Mouse (Mus musculus) adrenal gland, postnatal 25 days (tissue): ENCODE data around the gene Inpp5k. TPM values are rescaled to one million over a fixed set of nuclear protein-coding genes. Genes with fewer than 3 reads are reported as not detected.
A peak's percentile ranks its signal among the peaks of the same experiment; 100 is the strongest.
"Not testable (repeated sequence)": the region's sequence is repeated elsewhere in the genome, so short reads cannot be mapped to it uniquely, and the experiment has no call there.

Experiments used
- DNase-seq: peaks from one replicate; pipeline ENCODE4 v3.0.0; 2021; ENCODE audit warnings: mixed read lengths
- long read RNA-seq: library from polyadenylated mRNA; stranded (forward); transcript quantifications from one replicate; pipeline ENCODE4 v2.0.0, GENCODE M21; 2021
- total RNA-seq: library from RNA; stranded (reverse); gene quantifications from 2 replicates; pipeline ENCODE4 v1.2.3, GENCODE M21; 2021

Gene Inpp5k
- total RNA-seq, result 40.6 and 61.6 TPM in 2 replicates
- long read RNA-seq, transcript Inpp5k-201 (12 exons, 2,679 nt), result major isoform, 37 of 57 reads
- long read RNA-seq, partial matches to known transcripts, result 10 of 57 reads
- long read RNA-seq, other reads (novel, unspliced or antisense), result 9 of 57 reads

DNA sequence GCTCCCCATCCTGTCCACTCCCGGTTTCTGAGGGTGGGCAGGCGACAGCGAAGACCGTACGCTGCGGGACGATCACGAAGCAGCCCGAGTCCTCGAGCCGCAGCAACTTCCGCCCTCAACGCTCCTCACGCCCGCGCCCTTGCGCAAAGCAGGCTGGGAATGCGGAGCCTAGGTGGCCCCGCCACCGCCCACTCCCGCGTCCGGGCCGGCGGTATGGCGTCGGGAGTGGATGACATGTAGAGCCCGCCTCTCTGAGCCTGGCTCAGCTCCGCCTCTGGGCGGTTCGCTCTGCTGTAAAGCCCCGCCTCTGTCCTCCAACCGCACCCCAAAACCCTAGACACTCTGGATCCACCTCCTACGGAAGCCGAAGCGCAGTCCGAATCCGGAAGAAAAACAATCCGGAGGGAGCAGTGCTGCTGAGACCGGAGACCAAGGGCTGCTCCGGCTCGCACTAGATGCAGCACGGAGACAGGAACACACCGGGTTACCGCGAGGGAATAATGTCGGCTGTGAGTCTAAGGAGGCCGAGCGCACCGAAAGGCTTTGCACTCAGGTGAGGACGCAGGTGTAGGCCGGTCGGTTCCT lies at the start of gene Inpp5k:
Gene Inpp5k (plus strand): TSS at position 344 of the 585 bp plus-strand sequence.
- DNase-seq, result peak; percentile 94

DNA sequence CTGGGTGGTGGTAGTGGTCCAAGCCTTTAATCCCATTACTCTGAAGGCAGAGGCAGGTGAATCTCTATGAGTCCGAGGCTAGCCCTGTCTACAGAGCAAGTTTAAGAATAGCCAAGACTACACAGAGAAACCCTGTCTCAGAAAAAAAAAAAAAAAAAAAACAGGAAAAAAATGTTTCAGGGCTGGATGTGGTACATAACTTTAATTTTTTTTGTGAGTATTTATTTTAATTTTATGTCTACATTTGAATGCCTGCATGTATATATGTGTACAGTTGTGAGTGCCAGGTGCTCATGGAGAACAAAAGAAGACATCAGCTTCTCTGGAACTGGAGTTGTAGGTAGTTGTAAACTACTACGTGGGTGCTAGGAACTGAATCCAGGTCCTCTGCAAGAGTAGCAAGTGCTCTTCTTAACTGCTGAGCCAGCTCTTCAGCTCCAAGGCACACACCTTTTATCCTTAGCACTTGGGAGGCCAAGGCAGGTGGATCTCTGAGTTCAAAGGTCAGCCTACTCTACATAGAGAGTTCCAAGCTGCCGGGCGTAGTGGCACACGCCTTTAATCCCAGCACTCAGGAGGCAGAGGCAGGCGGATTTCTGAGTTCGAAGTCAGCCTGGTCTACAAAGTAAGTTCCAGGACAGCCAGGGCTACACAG lies 49.2 kb upstream of the Inpp5k start:
- no peak for DNase-seq

DNA sequence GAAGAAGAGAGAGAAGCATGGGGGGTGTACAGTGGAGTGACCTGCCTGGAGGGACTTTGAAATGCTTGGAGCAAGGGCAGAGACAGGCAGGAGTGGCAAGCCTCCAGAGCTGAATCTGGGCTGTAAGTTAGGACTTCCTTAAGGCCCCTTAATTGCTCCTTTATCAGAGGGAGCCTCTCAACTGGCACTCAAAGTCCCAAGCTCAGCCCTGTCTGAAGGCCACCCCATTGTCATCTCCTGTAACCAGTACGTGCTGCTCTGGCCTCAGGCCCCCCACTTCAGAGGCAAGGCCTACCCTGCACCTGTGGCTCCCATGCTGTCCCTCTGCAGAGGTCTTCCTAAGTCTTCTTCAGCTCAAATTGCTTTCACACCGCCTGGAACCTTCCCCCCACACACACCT lies 47.3 kb upstream of the Inpp5k start:
- no peak for DNase-seq

DNA sequence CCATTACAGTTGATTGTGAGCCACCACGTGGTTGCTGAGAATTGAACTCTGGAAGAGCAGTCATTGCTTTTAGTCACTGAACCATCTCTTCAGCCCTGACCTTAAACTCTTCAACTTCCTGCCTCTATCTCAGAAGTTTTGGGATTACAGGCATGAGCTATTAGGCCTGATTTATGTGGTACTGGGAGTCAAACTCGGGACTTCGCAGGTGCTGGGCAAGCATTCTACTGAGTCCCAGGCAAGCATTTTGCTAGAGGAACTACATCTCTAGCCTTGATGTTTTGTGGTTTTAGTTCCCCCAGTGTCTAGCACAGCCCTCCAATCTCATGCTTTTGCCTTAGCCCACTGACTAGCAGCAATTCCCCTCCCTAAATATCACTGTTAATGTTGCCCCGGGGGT lies 45.7 kb upstream of the Inpp5k start:
- no peak for DNase-seq

DNA sequence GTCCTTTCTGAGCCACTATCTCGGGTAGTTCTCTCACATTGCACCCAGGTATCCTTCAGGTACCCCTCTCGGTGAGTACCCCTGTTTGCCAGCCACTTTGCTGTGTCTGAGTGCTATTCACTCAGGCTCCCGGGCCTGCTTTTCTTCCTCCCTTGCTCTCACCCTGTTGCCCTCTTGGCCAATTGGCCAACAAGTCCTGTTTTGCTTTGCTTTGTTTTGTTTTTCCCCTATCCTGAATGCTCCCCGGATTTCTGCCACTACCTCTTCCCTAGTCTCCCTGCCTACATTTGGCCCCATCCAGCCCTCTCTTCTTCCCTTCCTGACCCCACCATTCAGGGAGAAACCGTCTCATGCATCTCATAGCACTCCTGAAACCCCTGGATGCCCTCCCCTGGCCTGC lies 44.8 kb upstream of the Inpp5k start:
- no peak for DNase-seq

DNA sequence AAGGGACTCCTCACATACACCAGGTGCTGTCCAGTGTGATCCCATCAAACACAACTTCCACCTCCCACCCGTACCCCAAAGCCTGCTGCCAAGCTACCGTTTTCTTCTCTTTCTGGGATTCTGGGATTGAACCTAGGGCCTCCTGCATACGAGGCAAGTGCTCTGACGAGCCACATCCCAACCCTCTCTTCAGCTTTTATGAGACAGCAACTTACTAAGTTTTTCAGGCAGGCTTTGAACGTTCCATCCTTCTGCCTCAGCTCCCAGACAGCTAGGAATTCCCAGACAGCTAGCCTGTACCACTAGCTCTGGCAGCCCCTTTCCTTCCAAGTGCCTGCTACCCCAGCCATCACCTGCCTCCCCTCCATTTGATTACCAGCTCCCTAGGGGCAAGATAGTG lies 43.8 kb upstream of the Inpp5k start:
- no peak for DNase-seq

DNA sequence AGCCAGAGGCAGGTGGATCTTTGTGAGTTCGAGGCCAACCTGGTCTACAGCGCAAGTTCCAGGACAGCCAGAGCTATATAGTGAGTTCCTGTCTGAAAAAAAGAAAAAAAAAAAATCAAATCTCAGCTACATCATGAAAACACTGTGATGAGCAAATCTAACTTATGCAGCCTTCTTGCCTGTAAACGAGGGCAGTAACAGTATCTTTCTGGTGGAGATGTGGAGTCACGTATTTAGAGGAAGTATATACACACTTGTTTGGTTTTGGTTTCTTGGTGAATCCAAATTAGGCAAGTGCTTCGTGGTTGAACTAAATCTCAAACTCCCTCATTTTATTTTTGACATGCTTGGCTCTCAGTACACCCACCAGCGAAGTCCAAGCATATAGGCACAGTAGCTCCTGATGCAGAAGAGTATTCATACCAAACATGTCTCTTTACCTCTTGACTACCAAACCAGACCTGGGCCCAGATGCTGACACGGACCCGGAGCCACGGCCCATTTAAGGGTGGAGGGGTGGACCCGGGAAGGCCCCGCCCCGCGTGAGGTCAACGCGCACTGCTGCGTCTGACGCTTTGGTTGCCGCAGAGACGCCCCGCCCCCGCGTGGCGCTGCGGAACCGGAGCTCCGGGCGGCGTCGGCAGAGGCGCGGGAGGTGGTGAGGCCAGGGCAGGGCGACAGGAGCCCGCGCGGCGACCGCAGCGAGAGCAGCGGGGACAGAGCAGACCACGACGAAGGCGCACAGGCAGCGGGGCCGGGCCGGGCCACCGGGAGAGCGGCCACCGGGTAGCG lies 43.1 kb upstream of the Inpp5k start, which contains the start of gene Pitpna:
Gene Pitpna (plus strand): TSS at position 605 of the 792 bp plus-strand sequence.
- peak; percentile 98 for DNase-seq

DNA sequence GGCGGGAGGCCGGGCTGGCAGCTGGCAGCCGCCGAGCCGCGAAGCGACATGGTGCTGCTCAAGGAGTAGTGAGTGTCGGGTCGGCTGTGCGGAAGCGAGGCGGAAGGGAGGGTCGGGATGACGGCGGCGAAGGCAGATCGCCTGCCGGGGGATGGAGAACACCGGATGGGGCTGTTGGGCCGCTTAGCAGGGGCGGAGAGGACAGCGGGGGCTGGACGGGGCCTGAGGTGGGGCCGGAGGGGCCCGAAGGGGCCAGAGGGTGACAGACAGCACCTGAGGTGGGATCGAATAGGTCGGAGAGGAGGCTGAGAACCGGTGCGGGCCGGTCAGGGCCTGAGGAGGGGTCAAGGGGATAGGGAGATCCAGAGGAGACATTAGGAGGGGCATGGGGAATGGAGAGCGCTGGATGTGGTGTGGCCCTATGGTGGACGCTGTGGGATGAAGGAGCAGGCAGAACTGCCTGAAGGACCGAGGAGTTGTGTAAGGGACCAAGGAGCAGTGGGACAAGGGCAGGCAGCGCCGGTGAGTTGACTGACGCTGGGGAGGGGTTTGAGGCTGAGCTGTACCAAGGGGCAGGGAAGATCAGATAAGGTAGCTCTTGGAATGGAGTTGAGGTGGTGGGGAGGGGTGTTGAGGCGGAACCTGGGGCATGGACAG lies 42.4 kb upstream of the Inpp5k start:
- DNase-seq, result no peak

DNA sequence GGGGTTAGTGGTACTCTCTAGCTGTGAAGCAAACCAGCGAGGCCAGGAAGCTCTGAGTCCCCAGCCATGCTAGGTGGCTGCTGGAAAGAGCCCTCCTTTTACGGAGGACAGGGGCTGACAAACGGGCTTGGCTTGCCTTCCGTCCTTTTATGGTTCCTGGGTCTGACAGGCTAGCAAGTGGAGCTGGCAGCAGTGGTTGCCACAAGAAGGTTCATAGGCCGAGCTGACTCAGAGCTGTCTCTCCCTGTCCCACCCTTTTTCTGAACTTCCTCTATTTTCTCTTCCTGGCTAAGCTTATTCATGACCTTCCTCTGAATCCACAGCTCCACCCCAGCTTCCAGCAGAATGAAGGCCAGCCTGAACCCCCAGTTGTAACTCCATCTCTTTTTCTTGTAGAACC lies 38.2 kb upstream of the Inpp5k start:
- DNase-seq, result peak; percentile 39

DNA sequence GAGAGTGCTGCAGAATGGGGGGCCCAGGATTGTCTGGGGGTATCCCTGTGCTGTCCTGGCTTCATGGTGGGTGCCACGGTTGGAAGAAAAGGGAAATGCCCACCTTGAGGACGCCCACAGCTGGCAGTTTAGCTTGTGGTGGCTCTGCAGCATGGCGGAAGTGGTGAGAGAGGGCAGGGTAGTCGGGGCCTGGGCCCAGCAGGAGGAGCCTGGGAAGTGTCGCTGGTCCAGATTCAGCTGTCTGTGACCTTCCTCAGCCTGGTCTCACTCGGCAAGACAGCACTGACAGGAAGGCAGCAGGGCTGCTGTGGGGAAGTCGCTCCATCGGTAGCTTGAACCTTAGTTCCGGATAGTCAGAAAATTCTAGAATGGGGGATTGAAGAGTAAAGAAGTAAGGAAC lies 36.4 kb upstream of the Inpp5k start:
- no peak for DNase-seq

DNA sequence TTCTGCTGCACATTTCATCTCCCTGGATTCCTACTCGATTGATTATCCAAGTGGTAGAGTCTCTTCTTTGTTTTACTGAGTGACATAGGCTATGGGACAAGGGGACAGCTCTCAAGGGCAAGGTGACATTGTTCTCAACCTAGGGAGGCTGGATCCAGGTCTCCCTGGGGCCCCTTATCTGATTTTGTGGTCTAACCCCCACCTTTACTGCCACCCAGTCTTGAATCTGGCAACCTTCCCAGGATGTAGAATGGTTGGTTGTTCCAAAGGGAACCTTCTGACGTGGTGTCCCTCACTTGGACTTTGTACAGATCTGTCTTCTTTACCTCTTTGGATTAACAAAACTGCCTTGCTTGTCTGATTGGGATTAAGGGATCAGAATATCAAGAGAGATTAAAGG lies 35.4 kb upstream of the Inpp5k start:
- DNase-seq, result no peak

DNA sequence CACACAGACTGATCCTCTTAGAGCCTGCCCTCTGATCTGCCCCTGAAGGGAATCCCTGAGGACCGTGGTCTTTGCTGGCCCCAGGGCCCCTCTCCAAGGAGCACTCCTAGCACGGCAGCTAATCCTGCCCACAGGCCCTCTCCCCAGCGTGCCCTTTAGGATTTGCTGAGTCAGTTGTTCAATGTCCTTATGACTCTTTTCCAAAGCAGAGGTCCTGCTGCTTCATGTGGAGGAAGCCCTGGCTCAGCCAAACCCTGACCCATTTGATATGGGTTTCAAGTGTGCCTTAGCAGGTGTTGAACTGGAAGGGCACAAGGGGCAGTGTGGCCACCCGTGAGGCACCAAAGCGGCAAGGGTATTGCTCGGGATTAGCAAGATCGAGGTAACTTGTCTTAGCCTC lies 35.0 kb upstream of the Inpp5k start:
- no peak for DNase-seq

DNA sequence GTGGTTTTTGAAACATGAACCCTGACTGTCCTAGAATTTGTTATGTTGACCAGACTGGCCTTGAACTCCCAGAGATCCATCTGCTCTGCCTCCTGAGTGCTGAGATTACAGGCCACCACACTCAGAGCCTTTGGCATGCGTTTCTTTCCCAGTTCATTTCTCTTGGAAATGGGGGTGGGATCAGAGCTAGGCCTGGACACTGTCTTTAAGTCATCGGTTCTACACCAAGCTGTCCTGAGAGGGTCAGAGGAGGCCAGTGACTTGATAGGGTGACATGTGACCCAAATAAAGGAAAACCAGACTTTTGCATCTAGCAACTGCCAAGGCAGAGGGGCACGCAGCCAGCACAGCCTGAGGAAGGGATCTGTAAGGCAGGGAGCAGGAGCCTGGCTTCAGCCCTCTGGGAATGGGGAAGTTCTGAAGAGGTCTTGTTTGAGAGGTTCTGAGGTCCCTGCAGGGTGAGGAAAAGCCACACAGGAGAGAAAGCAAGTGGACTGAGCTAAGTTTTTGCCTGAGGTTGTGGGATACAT lies 34.0 kb upstream of the Inpp5k start:
- DNase-seq, result peak; percentile 56

DNA sequence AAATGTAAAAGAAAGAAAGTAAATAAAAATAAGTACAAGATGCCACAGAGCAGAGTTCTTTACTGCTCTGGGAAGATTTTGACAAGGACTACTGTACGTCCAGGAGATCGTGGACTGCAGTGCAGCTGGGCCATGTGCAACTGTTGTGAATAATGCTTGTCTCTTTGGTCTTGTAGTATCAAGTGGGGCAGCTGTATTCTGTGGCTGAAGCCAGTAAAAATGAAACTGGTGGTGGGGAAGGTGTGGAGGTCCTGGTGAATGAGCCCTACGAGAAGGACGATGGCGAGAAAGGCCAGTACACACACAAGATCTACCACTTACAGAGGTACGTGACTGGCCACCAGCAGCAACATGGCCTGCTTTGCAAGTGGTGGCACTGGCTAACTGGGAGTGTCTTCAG lies 32.8 kb upstream of the Inpp5k start:
- no peak for DNase-seq

DNA sequence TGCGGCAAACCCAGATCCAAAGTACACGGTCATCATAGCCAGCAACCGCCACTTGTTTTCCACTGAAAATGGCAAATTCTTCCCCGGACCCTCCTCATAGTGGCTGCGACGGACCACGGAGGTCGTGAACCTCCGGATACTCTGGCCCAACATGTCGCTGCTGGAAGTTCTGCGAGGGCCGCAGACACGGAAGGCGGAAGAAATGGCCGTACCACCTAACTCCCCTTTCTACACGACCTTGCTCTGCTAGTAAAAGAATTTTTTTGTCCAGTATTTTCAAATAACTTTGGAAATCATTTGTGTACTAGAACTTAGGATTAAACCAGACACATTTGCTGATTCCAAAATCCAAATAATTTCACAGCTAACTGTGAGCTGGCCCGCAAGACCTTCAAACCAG lies 31.0 kb upstream of the Inpp5k start:
- not testable (repeated sequence) for DNase-seq

DNA sequence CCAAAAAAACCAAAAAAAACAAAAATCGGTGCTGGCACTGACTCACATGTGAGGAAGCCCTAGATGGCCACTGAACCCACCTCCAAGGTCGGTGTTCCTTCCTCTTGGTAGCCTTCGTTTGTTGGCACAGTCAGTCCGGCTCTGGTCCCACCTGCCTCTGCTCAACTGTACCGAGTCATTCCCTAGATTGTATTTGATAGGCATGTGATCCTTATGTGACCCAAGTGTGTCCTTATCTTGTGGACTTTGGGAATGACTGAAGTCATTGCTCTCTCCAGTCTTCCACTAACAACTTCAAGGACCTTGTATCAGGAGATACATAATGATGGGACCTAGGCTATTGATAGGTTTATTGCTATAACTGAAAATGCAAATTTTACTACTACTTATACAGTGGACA lies 26.0 kb upstream of the Inpp5k start:
- no peak for DNase-seq

DNA sequence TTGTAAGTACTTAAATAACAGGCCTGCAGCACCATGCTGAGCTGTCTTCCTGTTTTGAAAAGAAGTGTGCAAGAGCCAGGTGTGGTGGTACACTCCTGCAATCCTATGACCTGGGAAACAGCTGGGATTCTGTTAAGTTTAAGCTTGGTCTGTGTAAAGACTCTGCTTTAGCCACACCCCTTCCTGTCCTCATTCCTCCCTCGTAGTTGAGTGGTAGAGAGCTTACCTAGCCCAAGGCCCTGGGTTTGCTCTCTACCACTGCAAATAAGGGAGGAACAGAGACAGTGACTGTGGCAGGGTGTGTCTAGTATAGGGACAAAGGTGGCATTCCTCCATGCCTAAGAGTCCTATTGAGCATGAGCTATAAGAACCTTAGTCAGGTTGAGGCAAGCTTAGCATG lies 25.5 kb upstream of the Inpp5k start:
- no peak for DNase-seq

DNA sequence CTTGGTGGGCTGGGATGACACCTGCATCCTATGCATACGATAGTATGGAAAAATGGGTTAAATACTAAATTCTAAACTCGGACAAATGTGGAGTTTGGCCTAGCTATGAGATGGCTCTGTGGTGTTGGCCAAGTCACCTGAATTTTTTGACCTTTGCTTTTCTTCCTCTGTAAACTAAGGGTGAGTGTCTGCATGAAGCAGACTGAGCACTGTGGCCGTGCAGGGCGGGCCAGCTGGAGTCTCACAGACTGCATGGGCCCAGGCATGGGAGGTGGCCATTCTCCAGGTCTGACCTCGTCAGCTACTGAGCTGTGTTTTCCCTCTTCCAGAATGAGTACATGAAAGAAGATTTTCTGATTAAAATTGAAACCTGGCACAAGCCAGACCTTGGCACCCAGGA lies 22.0 kb upstream of the Inpp5k start:
- no peak for DNase-seq

DNA sequence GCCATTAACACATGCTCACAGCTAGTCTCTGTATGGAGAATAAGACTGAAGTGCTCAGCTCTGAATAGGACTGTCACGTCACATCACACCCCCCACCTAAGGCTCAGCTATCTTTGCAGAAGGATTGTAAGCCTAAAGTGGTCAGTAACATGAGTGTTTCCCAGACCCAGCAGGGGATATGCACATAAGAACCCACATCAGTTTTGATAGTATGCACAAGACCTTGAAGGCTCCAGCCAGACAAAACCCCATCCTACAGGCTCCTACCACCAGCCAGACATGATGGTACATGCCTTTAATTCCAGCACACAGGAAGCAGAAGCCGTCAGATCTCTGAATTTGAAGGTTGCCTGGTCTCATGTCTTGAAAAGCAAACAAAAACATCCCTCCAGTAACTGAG lies 20.8 kb upstream of the Inpp5k start:
- no peak for DNase-seq

DNA sequence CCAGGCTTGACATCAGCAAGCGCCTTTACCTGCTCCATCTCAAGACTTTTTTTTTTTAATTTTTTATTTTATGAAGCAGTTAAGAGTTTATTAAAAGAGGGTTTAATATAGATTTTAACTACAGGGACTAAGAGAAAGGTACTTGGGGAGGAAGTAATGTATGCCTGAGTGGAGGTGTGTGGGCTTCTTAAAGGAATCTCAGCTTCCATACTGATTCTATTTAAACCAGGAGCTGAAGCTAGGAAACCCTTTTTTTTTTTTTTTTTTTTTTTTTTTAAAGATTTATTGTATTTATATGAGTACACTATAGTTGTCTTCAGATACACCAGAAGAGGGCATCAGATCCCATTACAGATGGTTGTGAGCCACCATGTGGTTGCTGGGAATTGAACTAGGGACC lies 16.0 kb upstream of the Inpp5k start:
- DNase-seq, result no peak

DNA sequence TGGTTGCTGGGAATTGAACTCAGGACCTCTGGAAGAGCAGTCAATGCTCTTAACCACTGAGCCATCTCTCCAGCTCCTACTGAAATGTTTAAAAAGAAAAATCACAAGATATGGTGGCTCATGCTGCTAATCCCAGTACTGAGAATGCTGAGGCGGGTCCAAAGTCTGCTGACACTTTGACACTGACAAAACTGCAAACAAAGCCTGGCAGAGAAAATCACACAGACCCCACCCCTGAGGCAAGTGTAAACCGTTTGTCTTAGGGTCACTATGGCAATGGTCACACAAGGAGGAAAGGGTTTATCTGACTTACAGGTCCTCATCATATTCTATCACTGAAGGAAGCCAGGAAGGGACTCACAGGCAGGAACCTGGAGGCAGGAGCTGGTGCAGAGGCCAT lies 15.2 kb upstream of the Inpp5k start:
- no peak for DNase-seq

DNA sequence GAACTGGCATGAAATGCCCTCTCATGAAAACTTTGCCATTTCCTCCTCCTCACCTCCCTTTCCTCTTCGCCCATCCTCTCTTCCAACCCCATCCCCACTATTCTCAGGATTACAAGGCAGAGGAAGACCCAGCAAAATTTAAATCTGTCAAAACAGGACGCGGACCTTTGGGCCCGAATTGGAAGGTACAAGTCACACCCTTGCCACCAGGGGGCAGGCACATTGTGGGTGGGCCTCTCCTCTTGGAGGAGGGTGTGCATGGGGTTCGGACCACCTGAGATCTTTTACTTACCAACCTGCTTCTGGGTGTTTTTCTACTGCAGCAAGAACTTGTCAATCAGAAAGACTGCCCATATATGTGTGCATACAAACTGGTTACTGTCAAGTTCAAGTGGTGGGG lies 11.7 kb upstream of the Inpp5k start:
- no peak for DNase-seq
